Mouse (Mus musculus) lung, adult 2 months (tissue): ENCODE data around the gene Dusp2.

ENCODE experiments used
- CTCF ChIP-seq: fragments of 200-500 bp; IDR thresholded peaks from 2 replicates; pipeline ENCODE4 v1.5.1; 2011; ENCODE audit warnings: mild to moderate bottlenecking, low read length, control low read depth; ENCODE audit not compliant: insufficient read depth
- POLR2A ChIP-seq: fragments of 200-500 bp; IDR thresholded peaks from 2 replicates; pipeline ENCODE4 v1.6.1; 2011; ENCODE audit warnings: low read depth, mild to moderate bottlenecking, control low read depth, low read length, borderline replicate concordance; ENCODE audit errors: extremely low read depth

DNA sequence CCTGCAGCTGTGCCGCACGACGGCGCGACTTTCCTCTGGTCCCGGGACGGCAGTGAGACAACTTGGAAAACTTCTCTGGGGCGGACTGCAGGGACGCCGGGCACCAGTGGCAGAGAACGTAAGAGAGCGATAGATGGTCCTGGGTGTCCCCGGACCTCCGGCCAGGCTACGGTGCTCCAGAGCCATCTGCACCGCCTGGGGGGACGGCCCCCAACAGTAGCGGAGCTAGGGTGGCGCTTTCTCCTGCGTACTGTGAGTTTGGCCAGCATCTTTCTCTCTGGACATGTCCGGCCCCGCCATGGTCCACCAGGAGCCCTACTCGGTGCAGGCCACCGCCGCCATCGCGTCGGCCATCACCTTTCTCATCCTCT is 27.3 kb downstream of the Dusp2 start:
- TF ChIP-seq CTCF = no peak
- TF ChIP-seq POLR2A = no peak
